Mouse (Mus musculus) neural tube, embryonic 11.5 days (tissue): ENCODE measurements around the gene Clic4. TPM values are rescaled to one million over a fixed set of nuclear protein-coding genes. Genes with fewer than 3 reads are reported as not detected.
A peak's percentile ranks its signal among the peaks of the same experiment; 100 is the strongest.

Source experiments
- ATAC-seq: fragments of 200-750 bp; cut with Nextera tagmentation; 2 replicates; pipeline ENCODE4 v1.8.0; 2017; ENCODE audit warnings: moderate number of reproducible peaks, mild to moderate bottlenecking, moderate TSS enrichment, moderate library complexity; ENCODE audit not compliant: insufficient read depth, low FRiP score, low TSS enrichment
- DNase-seq: peaks from one replicate; pipeline ENCODE4 v3.0.0-alpha.2; 2015; ENCODE audit warnings: low spot score
- H3K27ac ChIP-seq: fragments of 300-500 bp; sonication (generic); 2 replicates; pipeline ENCODE4 v1.5.1; 2014; ENCODE audit warnings: low read depth, mild to moderate bottlenecking, low read length
- H3K27me3 ChIP-seq: fragments of 300-500 bp; sonication (generic); 2 replicates; pipeline ENCODE4 v1.6.1; 2014; ENCODE audit warnings: mild to moderate bottlenecking, low read length, mixed read lengths; ENCODE audit not compliant: control insufficient read depth, insufficient read depth
- H3K36me3 ChIP-seq: fragments of 300-500 bp; sonication (generic); 2 replicates; pipeline ENCODE4 v1.6.1; 2014; ENCODE audit warnings: mild to moderate bottlenecking, low read length, moderate library complexity, mixed read lengths; ENCODE audit not compliant: control insufficient read depth, insufficient read depth
- H3K4me1 ChIP-seq: fragments of 300-500 bp; sonication (generic); 2 replicates; pipeline ENCODE4 v1.6.1; 2014; ENCODE audit warnings: low read length, mixed read lengths; ENCODE audit not compliant: control insufficient read depth, insufficient read depth
- H3K4me2 ChIP-seq: fragments of 300-500 bp; sonication (generic); 2 replicates; pipeline ENCODE4 v1.6.1; 2014; ENCODE audit warnings: low read depth, mild to moderate bottlenecking, moderate library complexity
- H3K4me3 ChIP-seq: fragments of 300-500 bp; sonication (generic); 2 replicates; pipeline ENCODE4 v1.5.1; 2014; ENCODE audit warnings: low read depth, low read length
- H3K9ac ChIP-seq: fragments of 300-500 bp; sonication (generic); 2 replicates; pipeline ENCODE4 v1.6.1; 2014; ENCODE audit warnings: mild to moderate bottlenecking, low read length
- H3K9me3 ChIP-seq: fragments of 300-500 bp; sonication (generic); 2 replicates; pipeline ENCODE4 v1.6.1; 2016; ENCODE audit warnings: low read length; ENCODE audit not compliant: control insufficient read depth
- WGBS: fragments of 180-500 bp; shearing (Covaris S2); extraction: QIAGEN DNeasy Blood & Tissue Kit; methylation state at CpG from one replicate; pipeline ENCODE4 v1.1.7; 2014; 5-methylcytosine and 5-hydroxymethylcytosine counted together
- polyA plus RNA-seq: library from polyadenylated mRNA; unstranded; fragments of >200 nt; fragmentation: Nextera tagmentation; extraction: Ambion mirVana; gene quantifications from 2 replicates; pipeline ENCODE4 v1.2.1, GENCODE M21; 2014

Gene Clic4
- polyA plus RNA-seq, 1 experiment from 2014 or later = 157 TPM

DNA sequence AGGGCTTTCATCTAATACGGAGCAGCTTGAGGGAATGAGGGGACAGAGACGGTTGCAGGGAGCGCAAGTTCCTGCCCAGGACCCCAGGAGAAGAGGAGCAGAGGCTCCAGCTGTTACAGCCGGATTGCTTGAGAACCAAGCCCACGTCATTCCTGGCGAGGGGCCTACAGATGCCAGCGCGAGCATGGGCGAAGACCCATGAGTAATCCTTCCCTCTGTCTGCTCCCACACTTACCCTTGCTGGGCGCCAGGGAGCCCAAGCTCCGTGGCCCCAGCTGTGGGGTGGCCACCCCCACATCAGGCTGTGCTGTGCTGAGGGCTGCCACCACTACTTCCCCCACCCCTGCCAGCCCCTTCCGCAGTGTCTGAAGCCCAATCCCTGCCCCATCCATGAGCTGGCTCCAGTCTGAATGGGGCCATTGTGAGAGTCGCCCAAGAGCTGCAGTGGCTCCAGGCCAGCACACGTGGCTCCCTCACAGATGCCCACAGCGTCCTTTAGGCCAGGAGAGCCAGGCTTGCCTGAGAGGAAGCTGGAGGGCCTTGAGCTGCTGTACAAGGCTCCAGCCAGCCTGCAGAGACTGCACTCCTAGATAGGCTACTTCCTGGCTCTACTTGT, 25.4 kb upstream of the Clic4 start:
- no peak overlapping the region for H3K4me2 ChIP-seq

DNA sequence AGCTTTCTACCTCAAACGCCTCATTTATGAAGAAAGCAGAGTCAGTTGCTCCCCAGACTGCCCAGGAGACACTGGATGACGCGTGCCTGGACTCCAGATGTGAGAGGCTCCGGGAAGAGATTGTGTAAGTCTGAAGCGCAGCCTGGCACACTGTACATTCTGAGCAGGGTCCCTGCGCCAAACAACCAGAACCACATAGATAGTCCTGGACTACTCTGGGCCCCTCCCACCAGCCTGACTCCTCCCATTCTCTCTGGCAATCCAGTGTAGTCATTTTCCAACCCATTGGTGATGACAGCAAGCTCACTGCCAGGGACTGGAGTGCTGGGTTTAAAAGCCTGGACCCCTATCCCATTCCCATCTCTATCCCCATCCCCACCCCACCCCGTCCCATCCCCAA, 24.5 kb upstream of the Clic4 start:
- Histone ChIP-seq H3K9me3 (no peaks in the 10 kb centered on the region), H3K4me3 (no peak overlapping the region), H3K4me2 (no peak overlapping the region), H3K36me3 (no peaks in the 10 kb centered on the region), H3K27ac (no peak overlapping the region), H3K27me3 (no peaks in the 10 kb centered on the region), H3K4me1 (no peaks in the 10 kb centered on the region), H3K9ac (no peak overlapping the region)
- DNase-seq = no peak
- 64% methylated on average over 7 of the region's 7 CpGs for WGBS
- ATAC-seq = no peak

More for the DNA sequence above, 25.4 kb upstream of the Clic4 start:
- no peak for DNase-seq
- no peak for ATAC-seq
- no peaks in the 10 kb centered on the region for H3K36me3 ChIP-seq
- H3K27ac ChIP-seq = no peak overlapping the region
- 70% methylated on average over 15 of the region's 15 CpGs for WGBS
- H3K27me3 ChIP-seq = no peaks in the 10 kb centered on the region
- H3K4me3 ChIP-seq = no peak overlapping the region
- H3K9ac ChIP-seq = no peak overlapping the region
- H3K9me3 ChIP-seq = no peaks in the 10 kb centered on the region
- H3K4me1 ChIP-seq = no peaks in the 10 kb centered on the region

DNA sequence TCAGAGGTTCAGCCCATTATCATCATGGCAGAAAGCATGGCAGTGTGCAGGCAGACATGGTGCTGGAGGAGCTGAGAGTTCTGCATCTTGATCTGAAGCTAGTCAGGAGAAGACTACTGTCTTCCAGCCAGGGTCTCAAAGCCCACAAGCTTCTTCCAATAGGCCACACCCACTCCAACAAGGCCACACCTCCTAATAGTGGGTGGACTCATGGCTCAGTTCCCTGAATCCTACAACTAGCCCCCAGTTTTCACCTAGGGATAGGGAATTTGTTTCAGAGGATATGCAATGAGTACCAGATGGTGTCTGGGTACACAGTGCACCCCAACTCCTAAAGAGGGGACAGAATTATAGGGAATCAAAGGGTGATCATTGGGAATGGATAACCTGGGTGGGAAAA, 24.0 kb upstream of the Clic4 start:
- no peak overlapping the region for H3K4me2 ChIP-seq
- H3K9ac ChIP-seq = no peak overlapping the region
- H3K36me3 ChIP-seq = no peaks in the 10 kb centered on the region
- H3K4me3 ChIP-seq = no peak overlapping the region
- H3K27me3 ChIP-seq = no peaks in the 10 kb centered on the region
- H3K9me3 ChIP-seq = no peaks in the 10 kb centered on the region
- DNase-seq (no peak), ATAC-seq (no peak)
- no peak overlapping the region for H3K27ac ChIP-seq
- H3K4me1 ChIP-seq = no peaks in the 10 kb centered on the region

DNA sequence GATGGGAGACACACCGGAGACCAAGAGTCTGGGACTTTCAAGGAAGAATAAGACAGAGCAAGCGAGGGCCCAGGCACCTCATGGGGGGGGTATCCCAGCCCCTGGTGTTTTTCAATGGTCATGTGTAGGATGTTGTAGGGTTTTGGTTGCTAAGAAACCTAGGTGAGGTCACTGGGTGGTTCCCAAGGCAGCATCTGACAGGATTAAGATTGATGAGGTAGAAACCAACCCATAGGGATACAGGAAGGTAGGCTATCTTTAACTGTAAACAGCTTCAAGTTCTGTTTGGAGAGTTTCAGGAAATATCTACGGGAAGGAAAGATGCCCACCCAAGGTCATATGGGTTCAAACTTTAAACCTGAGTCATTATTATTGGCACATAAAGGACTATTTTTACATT, 21.2 kb upstream of the Clic4 start:
- Histone ChIP-seq H3K4me3 (no peak overlapping the region), H3K27me3 (no peaks in the 10 kb centered on the region), H3K36me3 (no peaks in the 10 kb centered on the region), H3K4me2 (no peak overlapping the region), H3K9ac (no peak overlapping the region), H3K4me1 (no peaks in the 10 kb centered on the region), H3K27ac (no peak overlapping the region), H3K9me3 (no peaks in the 10 kb centered on the region)
- 84% methylated on average over 3 of the region's 3 CpGs for WGBS
- ATAC-seq = no peak
- DNase-seq = no peak

DNA sequence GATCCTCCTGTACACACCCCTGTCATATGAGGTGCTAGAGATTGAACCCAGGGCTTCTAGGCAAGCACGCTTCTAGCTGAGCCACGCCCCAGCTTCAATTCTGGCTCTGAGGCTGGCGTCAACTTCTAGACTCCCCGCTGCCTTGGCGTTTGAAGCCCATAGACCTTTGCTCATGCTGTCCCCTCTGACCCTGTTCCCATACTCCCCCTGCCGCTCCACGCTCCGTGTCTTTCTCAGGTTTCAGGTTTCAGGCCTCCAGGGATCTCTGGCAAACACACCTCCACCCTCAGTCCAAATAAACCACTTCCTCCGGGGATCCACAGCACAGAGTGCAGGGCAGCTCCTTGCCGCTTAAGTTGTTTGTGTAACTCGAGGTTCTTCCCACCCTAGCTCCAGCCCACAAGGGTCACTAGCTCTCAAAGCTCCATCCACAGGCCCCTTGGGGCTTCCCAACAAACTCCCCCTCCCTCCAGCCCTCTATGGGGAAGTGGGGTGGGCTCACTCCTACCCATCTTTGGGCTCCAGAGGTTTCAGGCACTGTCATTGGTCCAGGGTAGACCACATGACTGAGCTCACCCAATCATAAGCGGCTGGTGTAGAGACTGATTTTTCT, 20.0 kb upstream of the Clic4 start:
- no peaks in the 10 kb centered on the region for H3K4me1 ChIP-seq
- H3K4me3 ChIP-seq = no peak overlapping the region
- no peak overlapping the region for H3K27ac ChIP-seq
- ATAC-seq = no peak
- H3K9ac ChIP-seq = 0 out of 2 replicates have a peak overlapping the region, but pooled peaks have one; percentile 11
- H3K4me2 ChIP-seq = 0 out of 2 replicates have a peak overlapping the region, but pooled peaks have one; percentile 4
- WGBS = 12% methylated on average over 12 of the region's 12 CpGs
- no peaks in the 10 kb centered on the region for H3K27me3 ChIP-seq
- peak; percentile 59 for DNase-seq
- no peaks in the 10 kb centered on the region for H3K36me3 ChIP-seq
- no peaks in the 10 kb centered on the region for H3K9me3 ChIP-seq

DNA sequence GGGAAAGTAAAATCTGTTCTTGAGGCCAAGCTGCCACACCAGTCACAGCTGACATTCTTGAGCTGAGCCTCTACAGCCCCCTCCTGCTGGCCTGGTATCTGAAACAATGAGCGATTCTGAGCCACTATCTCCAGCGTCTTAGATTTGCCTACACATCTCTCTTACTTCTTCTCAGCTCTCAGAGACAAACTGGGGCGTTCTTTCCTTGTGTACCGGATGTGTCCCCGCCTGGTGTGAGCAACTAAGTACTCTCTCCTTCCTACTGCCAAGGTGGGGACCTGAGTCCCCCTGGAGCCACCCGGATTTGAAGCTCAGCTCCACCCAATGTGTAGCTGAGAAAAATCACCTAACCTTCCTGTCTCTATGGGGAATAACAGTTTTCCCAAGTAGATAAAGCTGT, 19.2 kb upstream of the Clic4 start:
- Histone ChIP-seq H3K4me2 (no peak overlapping the region), H3K36me3 (no peaks in the 10 kb centered on the region), H3K4me1 (no peaks in the 10 kb centered on the region), H3K27ac (no peak overlapping the region), H3K4me3 (no peak overlapping the region), H3K9me3 (no peaks in the 10 kb centered on the region), H3K27me3 (no peaks in the 10 kb centered on the region), H3K9ac (no peak overlapping the region)
- DNase-seq (no peak), ATAC-seq (no peak)
- 55% methylated on average over 6 of the region's 6 CpGs for WGBS

DNA sequence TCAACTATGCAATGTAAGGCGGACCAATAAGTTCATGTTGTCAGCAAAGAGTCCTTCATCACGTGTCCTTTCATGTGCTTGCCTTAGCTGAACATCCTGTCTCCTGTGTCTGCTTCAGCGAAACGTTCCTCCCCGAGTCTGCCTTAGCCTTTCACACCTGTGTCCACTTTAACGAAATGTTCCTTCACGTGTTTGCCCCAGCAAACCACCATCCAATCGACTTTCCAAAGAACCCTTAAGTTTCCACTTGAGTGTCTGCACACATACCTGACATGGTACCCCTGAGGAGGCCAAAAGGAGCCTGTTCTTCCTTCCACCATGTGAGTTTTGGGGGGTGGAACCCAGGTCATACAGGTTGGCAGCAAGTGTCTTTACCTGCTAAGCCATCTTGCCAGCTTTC, 18.6 kb upstream of the Clic4 start:
- no peak for ATAC-seq
- H3K9ac ChIP-seq = no peak overlapping the region
- no peak for DNase-seq
- H3K27ac ChIP-seq = no peak overlapping the region
- no peak overlapping the region for H3K4me3 ChIP-seq
- H3K27me3 ChIP-seq = no peaks in the 10 kb centered on the region
- peaks cover 3% of the 10 kb centered on the region; the same call in 1 of the 2 replicates for H3K4me1 ChIP-seq
- H3K9me3 ChIP-seq = no peaks in the 10 kb centered on the region
- no peak overlapping the region for H3K4me2 ChIP-seq
- WGBS = 94% methylated on average over 8 of the region's 8 CpGs
- H3K36me3 ChIP-seq = no peaks in the 10 kb centered on the region

DNA sequence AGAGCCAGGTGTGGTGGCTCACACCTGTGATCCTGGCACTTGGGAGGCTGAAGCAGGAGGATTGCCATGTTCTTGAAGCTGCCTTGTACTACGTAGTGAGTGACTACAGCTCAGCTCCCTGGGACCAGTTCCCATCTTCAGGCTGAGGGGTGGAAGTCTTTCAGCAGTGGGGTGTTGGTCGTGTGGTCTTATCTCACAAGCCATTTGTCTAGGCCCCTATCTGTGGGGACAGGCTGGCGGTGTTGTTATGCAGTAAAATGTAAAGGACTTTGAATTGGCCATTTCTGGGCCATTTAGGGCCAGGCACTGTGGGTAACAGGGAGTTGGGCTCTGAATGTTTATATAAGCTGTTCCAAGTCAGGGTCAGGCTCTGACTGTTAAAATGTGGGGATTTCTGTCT, 15.4 kb upstream of the Clic4 start:
- DNase-seq (no peak), ATAC-seq (no peak)
- H3K4me1 ChIP-seq = peaks cover 3% of the 10 kb centered on the region; the same call in 1 of the 2 replicates
- no peaks in the 10 kb centered on the region for H3K36me3 ChIP-seq
- H3K27ac ChIP-seq = no peak overlapping the region
- no peak overlapping the region for H3K4me3 ChIP-seq
- no peaks in the 10 kb centered on the region for H3K27me3 ChIP-seq
- no peak overlapping the region for H3K9ac ChIP-seq
- 35% methylated on average over 3 of the region's 3 CpGs for WGBS
- H3K4me2 ChIP-seq = no peak overlapping the region
- H3K9me3 ChIP-seq = no peaks in the 10 kb centered on the region

DNA sequence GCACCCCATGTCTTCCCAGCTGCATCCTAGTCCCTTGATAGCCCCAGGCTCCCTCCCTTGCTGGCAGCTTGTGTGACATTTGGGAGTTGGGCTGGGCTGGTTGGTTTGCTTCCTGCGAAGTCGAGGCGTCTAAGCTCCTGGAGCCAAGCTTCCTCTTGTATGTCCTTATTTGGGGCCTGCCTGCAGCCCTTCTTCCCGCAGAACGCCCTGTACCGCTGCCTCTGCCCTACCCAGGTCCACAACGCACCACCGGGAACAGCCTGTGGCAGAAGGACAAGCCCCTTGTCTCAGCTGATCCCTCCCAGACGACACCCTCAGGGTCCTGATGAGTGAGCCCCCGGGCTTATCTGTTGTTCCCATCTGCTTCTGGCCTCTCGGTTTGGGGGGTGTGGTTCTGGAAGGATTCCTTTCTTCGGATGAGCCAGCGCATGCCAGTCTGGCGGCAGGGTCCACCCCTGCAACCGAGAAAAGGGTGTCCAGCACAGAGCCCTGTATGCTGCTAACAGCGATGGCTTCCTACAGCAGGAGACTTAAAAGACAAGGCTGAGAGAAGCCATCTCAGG, 14.3 kb upstream of the Clic4 start:
- ATAC-seq = no peak

More for the DNA sequence above, 14.3 kb upstream of the Clic4 start:
- H3K9ac ChIP-seq = peak overlapping the region; percentile 18; the same call in 1 of the 2 replicates
- no peak overlapping the region for H3K4me3 ChIP-seq
- no peaks in the 10 kb centered on the region for H3K36me3 ChIP-seq
- H3K9me3 ChIP-seq = no peaks in the 10 kb centered on the region
- no peak for DNase-seq
- 10% methylated on average over 16 of the region's 16 CpGs for WGBS
- H3K4me2 ChIP-seq = no peak overlapping the region
- H3K27ac ChIP-seq = no peak overlapping the region
- H3K4me1 ChIP-seq = peaks cover 3% of the 10 kb centered on the region; the same call in 1 of the 2 replicates
- no peaks in the 10 kb centered on the region for H3K27me3 ChIP-seq
